Mouse (Mus musculus): ENCODE data around the gene Glb1l. TPM values are rescaled to one million over a fixed set of nuclear protein-coding genes. Genes with fewer than 3 reads are reported as not detected.

Gene Glb1l
- polyA plus RNA-seq, 1 experiment: 0.47 TPM

GRCm38 (mm10) chr1:75185495-75185894 lies 25.1 kb downstream of the Glb1l start:
- peaks cover 97% of the 10 kb centered on the region for H3K36me3 ChIP-seq (replicated peaks; ENCODE audit: low read length)
- TF ChIP-seq GATA1 (IDR thresholded peaks at IDR 0.05; ENCODE audit: borderline replicate concordance, low read length) (no peak), FLI1 (IDR thresholded peaks at IDR 0.05; ENCODE audit: low read length) (no peak)
- peaks cover 71% of the 10 kb centered on the region for H3K4me1 ChIP-seq
- H3K9me3 ChIP-seq: peaks cover 5% of the 10 kb centered on the region; the same call in 1 of the 2 replicates
- H3K27me3 ChIP-seq (replicated peaks): no peaks in the 10 kb centered on the region
- H3K4me3 ChIP-seq (replicated peaks): no peak overlapping the region

DNA sequence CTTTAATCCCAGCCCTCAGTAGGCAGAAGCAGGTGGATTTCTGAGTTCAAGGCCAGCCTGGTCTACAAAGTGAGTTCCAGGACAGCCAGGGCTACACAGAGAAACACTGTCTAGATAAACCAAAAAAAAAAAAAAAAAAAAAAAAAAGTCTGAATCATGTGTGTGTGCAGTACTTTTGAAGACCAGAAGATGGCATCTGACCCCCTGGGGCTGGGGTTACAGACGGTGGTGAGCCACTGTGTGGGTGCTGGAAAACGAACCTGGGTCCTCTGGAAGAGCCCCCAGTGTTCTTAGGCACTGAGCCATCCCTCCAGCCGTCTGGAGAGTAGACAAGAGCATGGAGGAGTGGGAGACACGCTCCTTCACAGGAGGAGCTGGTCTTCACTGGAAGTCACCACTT lies 28.5 kb downstream of the Glb1l start:
- no peaks in the 10 kb centered on the region for H3K27me3 ChIP-seq (replicated peaks)
- peaks cover 82% of the 10 kb centered on the region for H3K36me3 ChIP-seq (replicated peaks; ENCODE audit: low read length)
- TF ChIP-seq FLI1 (IDR thresholded peaks at IDR 0.05; ENCODE audit: low read length): no peak
- no peak for TF ChIP-seq GATA1 (IDR thresholded peaks at IDR 0.05; ENCODE audit: borderline replicate concordance, low read length)
- H3K4me1 ChIP-seq: peaks cover 67% of the 10 kb centered on the region
- H3K4me3 ChIP-seq (replicated peaks): no peak overlapping the region
- peaks cover 5% of the 10 kb centered on the region; the same call in 1 of the 2 replicates for H3K9me3 ChIP-seq

GRCm38 (mm10) chr1:75181377-75181870 lies 29.2 kb downstream of the Glb1l start:
- H3K4me1 ChIP-seq: peaks cover 63% of the 10 kb centered on the region
- TF ChIP-seq FLI1 (IDR thresholded peaks at IDR 0.05; ENCODE audit: low read length) (no peak), GATA1 (IDR thresholded peaks at IDR 0.05; ENCODE audit: borderline replicate concordance, low read length) (no peak)

GRCm38 (mm10) chr1:75180741-75181140 lies 29.9 kb downstream of the Glb1l start:
- peak overlapping the region; percentile 100 for H3K4me3 ChIP-seq (replicated peaks)
- peaks cover 82% of the 10 kb centered on the region for H3K36me3 ChIP-seq (replicated peaks; ENCODE audit: low read length)

More at GRCm38 (mm10) chr1:75181377-75181870, 29.2 kb downstream of the Glb1l start:
- Histone ChIP-seq H3K36me3 (replicated peaks; ENCODE audit: low read length) (peaks cover 82% of the 10 kb centered on the region), H3K27me3 (replicated peaks) (no peaks in the 10 kb centered on the region), H3K9me3 (peaks cover 5% of the 10 kb centered on the region; the same call in 1 of the 2 replicates), H3K4me3 (replicated peaks) (peak overlapping the region; percentile 17)

GRCm38 (mm10) chr1:75180105-75180590 lies 30.5 kb downstream of the Glb1l start, which contains the start of gene Abcb6:
Gene Abcb6, minus strand, starts transcription at chr1:75180392.
- Histone ChIP-seq H3K4me3 (replicated peaks) (peak within 1 kb of the TSS; percentile 100), H3K9me3 (peaks cover 5% of the 10 kb centered on the region; the same call in 1 of the 2 replicates), H3K4me1 (peaks cover 57% of the 10 kb centered on the region), H3K27me3 (replicated peaks) (no peaks in the 10 kb centered on the region), H3K36me3 (replicated peaks; ENCODE audit: low read length) (peaks cover 82% of the 10 kb centered on the region)
- TF ChIP-seq FLI1 (IDR thresholded peaks at IDR 0.05; ENCODE audit: low read length) (no peak), GATA1 (IDR thresholded peaks at IDR 0.05; ENCODE audit: borderline replicate concordance, low read length) (no peak)

More at GRCm38 (mm10) chr1:75180741-75181140, 29.9 kb downstream of the Glb1l start:
- Histone ChIP-seq H3K27me3 (replicated peaks) (no peaks in the 10 kb centered on the region), H3K4me1 (peaks cover 62% of the 10 kb centered on the region), H3K9me3 (peaks cover 5% of the 10 kb centered on the region; the same call in 1 of the 2 replicates)
- TF ChIP-seq FLI1 (IDR thresholded peaks at IDR 0.05; ENCODE audit: low read length) (no peak), GATA1 (IDR thresholded peaks at IDR 0.05; ENCODE audit: borderline replicate concordance, low read length) (no peak)

- Histone ChIP-seq H3K27me3 (replicated peaks) (no peaks in the 10 kb centered on the region), H3K4me3 (replicated peaks) (peak overlapping the region; percentile 100), H3K4me1 (peaks cover 53% of the 10 kb centered on the region), H3K36me3 (replicated peaks; ENCODE audit: low read length) (peaks cover 82% of the 10 kb centered on the region), H3K9me3 (peaks cover 5% of the 10 kb centered on the region; the same call in 1 of the 2 replicates)
- TF ChIP-seq GATA1 (IDR thresholded peaks at IDR 0.05; ENCODE audit: borderline replicate concordance, low read length) (no peak), FLI1 (IDR thresholded peaks at IDR 0.05; ENCODE audit: low read length) (no peak)
Measured at GRCm38 (mm10) chr1:75179334-75180104, 31.1 kb downstream of the Glb1l start.

DNA sequence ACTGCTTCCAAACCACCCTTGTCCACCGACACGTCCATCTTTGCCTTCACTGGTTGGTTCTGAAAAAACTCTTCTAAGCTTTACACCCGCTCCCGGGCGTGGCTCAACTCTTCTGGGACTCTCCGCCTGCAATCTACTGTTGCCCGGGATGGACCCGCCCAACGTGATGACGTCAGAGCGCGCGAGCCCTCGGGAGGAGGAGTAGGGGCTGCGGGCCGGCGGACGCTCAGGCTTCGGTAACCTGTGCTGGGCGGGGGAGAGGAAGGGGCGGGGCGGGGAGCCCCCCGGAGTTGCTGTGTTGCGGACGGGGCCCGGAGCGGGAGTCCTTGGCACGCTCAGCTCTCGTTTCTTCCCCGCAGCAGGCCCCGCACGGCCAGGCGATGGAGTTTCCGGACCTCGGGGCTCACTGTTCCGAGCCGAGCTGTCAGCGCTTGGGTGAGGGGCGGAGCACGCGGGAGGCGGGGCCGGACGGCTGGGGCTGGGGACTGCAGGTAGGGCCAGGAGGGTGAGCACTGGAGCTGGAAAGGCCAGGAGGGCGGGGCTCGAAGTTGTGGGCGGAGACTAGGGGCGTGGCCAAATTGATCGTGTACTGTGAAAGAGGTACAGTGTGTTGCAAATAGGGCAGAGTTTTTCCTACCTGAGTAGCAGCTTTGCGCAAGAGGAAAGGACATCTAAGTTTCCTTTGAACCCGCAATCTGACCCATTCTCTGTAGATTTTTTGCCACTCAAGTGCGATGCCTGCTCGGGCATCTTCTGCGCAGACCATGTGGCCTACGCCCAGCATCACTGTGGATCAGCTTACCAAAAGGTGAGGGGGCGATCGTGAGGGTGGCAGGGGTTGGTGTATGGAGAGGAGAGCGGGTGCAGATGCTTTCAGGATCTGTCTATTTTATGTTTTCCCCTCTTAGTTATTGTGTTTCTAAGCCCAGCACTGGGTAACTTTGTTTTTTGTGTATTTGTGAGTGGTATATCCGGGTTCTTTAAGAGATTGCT lies 41.8 kb downstream of the Glb1l start, which contains the start of gene Zfand2b:
Gene Zfand2b, plus strand, starts transcription at position 175 of the 993 bp plus-strand sequence.
- Histone ChIP-seq H3K4me1 (peaks cover 37% of the 10 kb centered on the region), H3K9me3 (no peaks in the 10 kb centered on the region), H3K4me3 (replicated peaks) (peak within 1 kb of the TSS; percentile 93), H3K36me3 (replicated peaks; ENCODE audit: low read length) (peaks cover 45% of the 10 kb centered on the region), H3K27me3 (replicated peaks) (no peaks in the 10 kb centered on the region)
- TF ChIP-seq GATA1 (IDR thresholded peaks at IDR 0.05; ENCODE audit: borderline replicate concordance, low read length) (no peak), FLI1 (IDR thresholded peaks at IDR 0.05; ENCODE audit: low read length) (no peak)

- TF ChIP-seq FLI1 (IDR thresholded peaks at IDR 0.05; ENCODE audit: low read length) (no peak), GATA1 (IDR thresholded peaks at IDR 0.05; ENCODE audit: borderline replicate concordance, low read length) (no peak)
- Histone ChIP-seq H3K4me3 (replicated peaks) (peak overlapping the region; percentile 93), H3K36me3 (replicated peaks; ENCODE audit: low read length) (peaks cover 38% of the 10 kb centered on the region), H3K27me3 (replicated peaks) (no peaks in the 10 kb centered on the region), H3K4me1 (peaks cover 37% of the 10 kb centered on the region), H3K9me3 (peaks cover 5% of the 10 kb centered on the region)
Measured at GRCm38 (mm10) chr1:75168093-75168471, 42.5 kb downstream of the Glb1l start.

- Histone ChIP-seq H3K4me3 (replicated peaks) (no peak overlapping the region), H3K36me3 (replicated peaks; ENCODE audit: low read length) (no peaks in the 10 kb centered on the region), H3K9me3 (peaks cover 6% of the 10 kb centered on the region), H3K27me3 (replicated peaks) (no peaks in the 10 kb centered on the region), H3K4me1 (peaks cover 11% of the 10 kb centered on the region)
- no peak for TF ChIP-seq FLI1 (IDR thresholded peaks at IDR 0.05; ENCODE audit: low read length)
- no peak for TF ChIP-seq GATA1 (IDR thresholded peaks at IDR 0.05; ENCODE audit: borderline replicate concordance, low read length)
Measured at GRCm38 (mm10) chr1:75160256-75160617, 50.4 kb downstream of the Glb1l start.

Data from megakaryocyte, embryonic 14.5 days (primary cell).